Mouse (Mus musculus): Measurements from ENCODE around the gene Ddost. TPM values are rescaled to one million over a fixed set of nuclear protein-coding genes. Genes with fewer than 3 reads are reported as not detected.
A peak's percentile ranks its signal among the peaks of the same experiment; 100 is the strongest.

Gene Ddost
- polyA plus RNA-seq, 1 experiment from 2014 or later = 178 TPM

DNA sequence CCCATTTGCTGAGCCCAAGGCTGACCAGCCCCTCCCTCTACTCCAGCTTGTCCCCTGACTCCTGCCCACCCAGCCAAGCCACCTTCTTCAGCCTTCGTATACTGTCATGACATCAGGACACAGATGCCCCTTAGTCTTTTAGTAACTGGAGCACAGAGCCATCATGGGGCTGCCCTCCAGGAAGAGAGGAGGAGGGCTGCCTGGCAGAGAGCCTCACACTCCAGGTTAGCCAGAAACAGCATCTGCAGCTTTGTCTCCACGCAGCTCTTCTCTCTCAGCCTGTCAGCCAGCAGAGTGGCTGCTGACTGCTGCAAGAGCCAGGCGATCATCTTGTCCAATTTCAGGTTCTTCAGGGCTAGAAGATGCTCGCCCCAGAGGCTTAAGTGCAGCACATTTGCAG is 9.3 kb downstream of the Ddost start:
- H3K36me3 ChIP-seq (ENCODE audit: control insufficient read depth, insufficient read depth) = peaks cover 81% of the 10 kb centered on the region
- H3K9ac ChIP-seq (ENCODE audit: low read depth, low read length) = no peak overlapping the region
- no peak overlapping the region for H3K4me2 ChIP-seq (replicated peaks; ENCODE audit: low read depth)
- H3K4me1 ChIP-seq (replicated peaks; ENCODE audit: control insufficient read depth, insufficient read depth, low read length) = no peaks in the 10 kb centered on the region
- H3K9me3 ChIP-seq (ENCODE audit: control insufficient read depth) = no peaks in the 10 kb centered on the region
- no peaks in the 10 kb centered on the region for H3K27me3 ChIP-seq (replicated peaks; ENCODE audit: control insufficient read depth, insufficient read depth, low read length)
- no peak overlapping the region for H3K4me3 ChIP-seq (ENCODE audit: low read depth, low read length)
- no peak for TF ChIP-seq CTCF (IDR thresholded peaks at IDR 0.05; ENCODE audit: low read depth)
- H3K27ac ChIP-seq (ENCODE audit: low read depth, low read length) = no peak overlapping the region
- ATAC-seq = no peak
- WGBS = 87% methylated on average over 4 of the region's 4 CpGs

DNA sequence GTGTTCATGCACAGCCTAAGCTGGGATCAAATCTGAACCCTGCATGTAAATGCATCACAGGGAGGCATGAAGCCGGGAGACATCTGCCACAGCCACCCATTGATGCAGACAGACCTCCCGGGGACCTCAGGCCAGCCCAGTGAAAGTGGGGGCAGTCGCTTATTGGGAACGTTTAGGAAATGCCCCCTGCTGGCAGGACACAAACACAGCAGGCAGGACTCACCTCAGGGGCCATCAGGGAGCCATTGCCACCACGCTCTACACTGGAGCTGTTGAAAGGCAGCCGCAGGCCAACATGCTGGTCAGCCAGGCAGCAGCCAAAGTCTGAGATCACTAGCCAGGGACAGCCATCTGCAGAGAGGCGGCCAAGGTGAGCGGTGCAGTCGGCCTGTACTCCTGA is 11.3 kb downstream of the Ddost start:
- 71% methylated on average over 9 of the region's 9 CpGs for WGBS
- peak; percentile 67 for TF ChIP-seq CTCF (IDR thresholded peaks at IDR 0.05; ENCODE audit: low read depth)
- Histone ChIP-seq H3K9ac (ENCODE audit: low read depth, low read length) (no peak overlapping the region), H3K27ac (ENCODE audit: low read depth, low read length) (no peak overlapping the region), H3K4me3 (ENCODE audit: low read depth, low read length) (no peak overlapping the region), H3K36me3 (ENCODE audit: control insufficient read depth, insufficient read depth) (peaks cover 69% of the 10 kb centered on the region), H3K9me3 (ENCODE audit: control insufficient read depth) (no peaks in the 10 kb centered on the region), H3K4me2 (replicated peaks; ENCODE audit: low read depth) (no peak overlapping the region), H3K27me3 (replicated peaks; ENCODE audit: control insufficient read depth, insufficient read depth, low read length) (no peaks in the 10 kb centered on the region), H3K4me1 (replicated peaks; ENCODE audit: control insufficient read depth, insufficient read depth, low read length) (no peaks in the 10 kb centered on the region)
- ATAC-seq = no peak

DNA sequence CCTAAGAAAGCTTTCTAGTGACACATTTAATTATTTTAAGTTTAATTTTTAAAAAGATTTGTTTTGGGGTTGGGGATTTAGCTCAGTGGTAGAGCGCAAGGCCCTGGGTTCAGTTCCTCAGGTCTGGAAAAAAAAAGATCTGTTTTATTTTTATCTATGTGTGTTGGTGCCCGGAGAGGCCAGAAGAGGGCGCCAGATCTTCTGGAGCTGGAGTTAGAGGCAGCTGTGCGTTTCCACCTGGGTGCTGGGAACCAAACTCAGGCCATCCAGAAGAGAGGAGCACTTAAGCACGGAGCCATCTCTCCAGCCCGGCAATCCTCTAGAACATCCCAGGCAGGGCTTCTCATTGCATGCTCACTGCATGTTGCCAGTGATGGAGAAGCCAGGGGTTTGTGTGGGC is 11.8 kb downstream of the Ddost start:
- Histone ChIP-seq H3K9ac (ENCODE audit: low read depth, low read length) (no peak overlapping the region), H3K27me3 (replicated peaks; ENCODE audit: control insufficient read depth, insufficient read depth, low read length) (no peaks in the 10 kb centered on the region), H3K27ac (ENCODE audit: low read depth, low read length) (no peak overlapping the region), H3K36me3 (ENCODE audit: control insufficient read depth, insufficient read depth) (peaks cover 63% of the 10 kb centered on the region), H3K4me2 (replicated peaks; ENCODE audit: low read depth) (no peak overlapping the region), H3K4me1 (replicated peaks; ENCODE audit: control insufficient read depth, insufficient read depth, low read length) (no peaks in the 10 kb centered on the region), H3K4me3 (ENCODE audit: low read depth, low read length) (no peak overlapping the region), H3K9me3 (ENCODE audit: control insufficient read depth) (no peaks in the 10 kb centered on the region)
- TF ChIP-seq CTCF (IDR thresholded peaks at IDR 0.05; ENCODE audit: low read depth) = peak; percentile 33; the same call in 1 of the 2 replicates
- no peak for ATAC-seq
- 90% methylated on average over 6 of the region's 6 CpGs for WGBS

DNA sequence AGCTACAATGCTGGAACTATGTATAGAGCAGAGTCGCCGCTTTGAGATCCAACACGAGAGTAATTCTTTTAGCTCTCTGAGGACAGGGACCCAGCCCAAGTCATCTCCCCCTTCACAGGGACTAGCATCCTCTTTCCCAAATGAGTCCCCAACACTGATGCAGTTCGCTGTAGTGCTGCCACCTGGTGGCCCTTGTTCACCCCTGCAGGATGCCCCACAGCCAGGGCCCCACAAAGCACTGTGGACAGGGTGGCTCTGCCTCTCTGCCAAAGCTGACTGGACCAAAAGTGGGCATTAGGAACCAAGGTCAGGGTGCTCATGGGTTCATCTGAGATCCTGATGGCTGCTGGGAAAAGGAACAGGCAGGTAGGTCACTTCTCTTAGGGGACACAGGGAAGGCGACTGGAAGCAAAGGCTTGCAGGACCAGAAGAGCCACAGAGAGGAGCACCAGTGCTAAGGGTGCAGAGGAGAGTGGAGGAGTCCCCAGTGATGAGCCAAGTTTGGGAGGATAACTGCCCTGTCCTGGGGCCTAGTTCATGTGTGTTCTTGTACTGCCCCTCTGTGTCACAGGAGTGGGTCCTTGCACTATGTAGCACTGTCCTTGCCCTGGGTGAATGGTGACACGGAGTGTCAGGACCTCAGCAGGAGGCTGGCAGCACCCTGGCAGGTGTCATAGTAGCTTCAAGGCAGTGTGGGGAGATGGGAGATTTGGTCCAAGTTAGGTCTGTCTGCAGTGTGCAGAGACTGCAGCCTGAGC is 14.2 kb downstream of the Ddost start:
- WGBS = 52% methylated on average over 6 of the region's 6 CpGs
- H3K9ac ChIP-seq (ENCODE audit: low read depth, low read length) = no peak overlapping the region
- no peak for ATAC-seq
- H3K4me2 ChIP-seq (replicated peaks; ENCODE audit: low read depth) = no peak overlapping the region
- no peaks in the 10 kb centered on the region for H3K9me3 ChIP-seq (ENCODE audit: control insufficient read depth)
- no peaks in the 10 kb centered on the region for H3K27me3 ChIP-seq (replicated peaks; ENCODE audit: control insufficient read depth, insufficient read depth, low read length)
- no peak overlapping the region for H3K4me3 ChIP-seq (ENCODE audit: low read depth, low read length)
- H3K36me3 ChIP-seq (ENCODE audit: control insufficient read depth, insufficient read depth) = peaks cover 42% of the 10 kb centered on the region
- peak; percentile 88 for TF ChIP-seq CTCF (IDR thresholded peaks at IDR 0.05; ENCODE audit: low read depth)
- H3K4me1 ChIP-seq (replicated peaks; ENCODE audit: control insufficient read depth, insufficient read depth, low read length) = no peaks in the 10 kb centered on the region
- H3K27ac ChIP-seq (ENCODE audit: low read depth, low read length) = no peak overlapping the region

DNA sequence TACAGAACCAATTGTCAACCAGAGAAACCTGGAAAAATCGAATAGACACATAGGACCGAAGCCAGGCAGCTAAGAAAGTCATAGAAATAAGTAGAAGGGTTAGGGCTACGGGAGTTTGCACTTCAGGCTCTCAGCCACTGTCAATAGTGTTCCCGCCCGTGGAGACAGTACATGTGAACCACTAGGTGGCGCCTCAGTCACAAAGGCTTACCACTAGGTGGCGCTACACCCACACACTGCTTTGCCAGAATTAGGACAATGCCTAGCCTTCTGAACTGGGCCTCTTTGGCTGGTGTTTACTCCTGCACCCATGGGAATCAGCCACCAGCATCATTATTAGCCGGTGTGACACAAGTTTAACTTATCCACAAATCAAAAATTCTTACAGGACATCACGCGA is 15.0 kb downstream of the Ddost start:
- 32% methylated on average over 10 of the region's 10 CpGs for WGBS
- peak; percentile 100 for TF ChIP-seq CTCF (IDR thresholded peaks at IDR 0.05; ENCODE audit: low read depth)
- Histone ChIP-seq H3K27me3 (replicated peaks; ENCODE audit: control insufficient read depth, insufficient read depth, low read length) (no peaks in the 10 kb centered on the region), H3K4me1 (replicated peaks; ENCODE audit: control insufficient read depth, insufficient read depth, low read length) (no peaks in the 10 kb centered on the region), H3K9me3 (ENCODE audit: control insufficient read depth) (no peaks in the 10 kb centered on the region), H3K9ac (ENCODE audit: low read depth, low read length) (no peak overlapping the region), H3K27ac (ENCODE audit: low read depth, low read length) (no peak overlapping the region), H3K4me3 (ENCODE audit: low read depth, low read length) (no peak overlapping the region), H3K4me2 (replicated peaks; ENCODE audit: low read depth) (no peak overlapping the region), H3K36me3 (ENCODE audit: control insufficient read depth, insufficient read depth) (peaks cover 34% of the 10 kb centered on the region)
- ATAC-seq = peak; percentile 40; the same call in 1 of the 2 replicates

DNA sequence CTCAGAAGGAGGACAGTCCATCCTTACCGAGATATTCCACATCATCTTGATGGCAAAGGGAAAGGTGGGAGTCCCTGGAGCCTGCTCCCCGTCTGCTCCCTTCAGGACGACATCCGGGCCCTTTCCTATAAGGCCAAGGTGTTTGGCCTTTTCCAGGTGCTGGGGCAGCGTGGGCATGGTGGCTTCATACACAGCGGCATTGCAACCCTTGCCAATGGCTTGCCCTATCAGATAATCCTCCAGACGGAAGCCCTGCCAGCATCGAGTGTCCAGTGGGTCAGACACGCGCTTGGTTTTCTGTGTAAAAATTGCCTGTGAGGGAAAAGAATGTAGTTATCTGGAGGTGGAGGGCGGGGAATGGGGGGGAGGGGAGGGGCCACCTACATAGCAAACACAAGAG is 16.2 kb downstream of the Ddost start:
- Histone ChIP-seq H3K36me3 (ENCODE audit: control insufficient read depth, insufficient read depth) (peaks cover 24% of the 10 kb centered on the region), H3K4me3 (ENCODE audit: low read depth, low read length) (no peak overlapping the region), H3K4me2 (replicated peaks; ENCODE audit: low read depth) (no peak overlapping the region), H3K4me1 (replicated peaks; ENCODE audit: control insufficient read depth, insufficient read depth, low read length) (no peaks in the 10 kb centered on the region), H3K27ac (ENCODE audit: low read depth, low read length) (no peak overlapping the region), H3K9ac (ENCODE audit: low read depth, low read length) (no peak overlapping the region), H3K27me3 (replicated peaks; ENCODE audit: control insufficient read depth, insufficient read depth, low read length) (no peaks in the 10 kb centered on the region), H3K9me3 (ENCODE audit: control insufficient read depth) (no peaks in the 10 kb centered on the region)
- WGBS = 63% methylated on average over 11 of the region's 11 CpGs
- TF ChIP-seq CTCF (IDR thresholded peaks at IDR 0.05; ENCODE audit: low read depth) = no peak
- ATAC-seq = no peak
